Mouse (Mus musculus) heart, postnatal 14 days (tissue): Measurements from ENCODE around the gene Tent5c. TPM values are rescaled to one million over a fixed set of nuclear protein-coding genes. Genes with fewer than 3 reads are reported as not detected.
"Not testable (repeated sequence)": the region's sequence is repeated elsewhere in the genome, so short reads cannot be mapped to it uniquely, and the experiment has no call there.

Experiments
- DNase-seq, 2 experiments: peaks; one replicate each; pipeline ENCODE4 v3.0.0; 2021 to 2022
- intact Hi-C: fragments of 180-260 bp; cut with DNase I; formaldehyde crosslinking; loops from one replicate; pipeline ENCODE4 v1.15.1; 2025
- total RNA-seq, 2 experiments: library from RNA; stranded (reverse); gene quantifications; 2 replicates each; pipeline ENCODE4 v1.2.3; 2021

Tent5c gene
- total RNA-seq, 2 experiments from 2014 or later: 87.7 to 105 TPM

GRCm38 (mm10) chr3:100443798-100444500 lies 45.2 kb downstream of the Tent5c start:
- intact Hi-C loops: no loop called here
- no peak for DNase-seq

DNA sequence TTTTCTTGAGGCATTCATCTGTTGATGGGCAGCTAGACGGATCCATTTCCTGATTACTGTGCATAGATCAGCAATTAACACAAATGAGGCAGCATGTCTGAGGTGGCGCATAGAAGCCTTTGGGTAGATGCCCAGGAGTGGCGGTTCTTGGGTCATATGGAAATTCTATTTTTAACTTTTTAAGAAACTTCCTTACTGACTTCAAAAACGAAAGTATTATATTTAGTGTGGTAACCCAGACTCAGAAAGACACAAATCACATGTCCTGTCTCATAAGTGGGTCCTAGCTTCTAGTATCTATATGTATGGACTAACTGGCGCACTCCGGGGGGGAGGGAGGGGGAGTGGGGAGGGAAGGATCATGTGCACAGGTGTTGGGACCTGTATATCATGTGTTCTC lies 46.6 kb downstream of the Tent5c start:
- DNase-seq: no peak
- intact Hi-C loops: no loop called here

DNA sequence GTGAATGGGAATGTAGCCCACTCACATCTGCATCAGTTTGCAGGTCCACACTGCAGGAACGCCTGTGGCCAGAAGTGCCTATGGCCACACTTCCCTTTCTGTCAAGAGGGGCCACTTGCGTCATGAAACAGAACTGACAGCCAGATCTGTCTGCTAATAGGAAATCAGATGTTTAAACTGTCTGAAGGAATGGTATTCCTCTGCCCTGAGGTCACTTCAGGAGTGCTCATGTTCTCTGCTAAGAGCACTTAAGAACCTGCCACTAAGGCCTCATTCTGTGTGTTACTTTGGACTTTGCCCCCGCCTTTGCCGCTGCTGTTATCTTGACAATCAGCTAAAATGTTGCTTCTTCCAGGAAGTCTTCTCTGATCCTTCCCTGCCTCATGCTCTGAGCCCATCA lies 48.4 kb downstream of the Tent5c start:
- intact Hi-C loops: no loop called here
- DNase-seq: no peak

DNA sequence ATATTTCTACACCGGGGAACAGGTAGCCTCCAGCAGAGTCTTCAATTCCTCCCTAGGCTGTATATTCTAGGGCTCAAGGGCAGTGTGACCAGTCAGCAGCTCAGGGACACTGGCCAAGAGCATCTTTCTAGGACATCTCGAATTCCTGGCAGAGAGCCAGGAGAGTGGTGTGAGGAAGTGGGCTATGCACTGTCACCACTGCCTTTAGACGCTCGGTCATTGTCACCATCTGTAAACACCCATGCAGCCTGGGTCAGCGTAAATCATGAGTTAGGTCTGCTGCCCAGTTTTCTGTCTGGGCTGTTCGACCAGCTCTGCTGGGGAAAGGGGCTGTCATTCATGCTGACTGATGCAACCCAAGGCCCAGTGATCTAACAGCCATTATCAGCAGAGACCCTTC lies 49.1 kb downstream of the Tent5c start:
- DNase-seq: peak in 1 of 2 experiments; percentile 28
- intact Hi-C loops: no loop called here

DNA sequence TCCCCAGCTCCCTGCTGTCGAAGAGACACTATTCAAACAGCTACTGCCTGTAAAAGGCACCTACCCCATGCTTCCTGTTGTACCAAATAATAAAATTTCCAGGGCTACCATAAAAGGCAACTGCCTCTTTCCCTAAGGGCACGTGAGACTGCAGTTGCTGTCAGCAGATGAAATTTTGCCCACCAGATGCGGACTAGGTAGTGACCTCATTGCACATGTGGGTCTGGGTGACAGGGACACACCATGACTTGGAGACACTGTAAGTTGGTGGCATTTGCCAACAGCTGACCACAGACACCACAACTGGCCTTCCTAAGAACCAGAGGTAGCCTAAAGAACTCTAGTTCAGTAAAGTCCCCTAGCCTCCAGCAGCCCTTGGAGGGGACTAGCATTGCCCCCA lies 50.0 kb downstream of the Tent5c start:
- no peak for DNase-seq
- intact Hi-C loops: no loop called here

DNA sequence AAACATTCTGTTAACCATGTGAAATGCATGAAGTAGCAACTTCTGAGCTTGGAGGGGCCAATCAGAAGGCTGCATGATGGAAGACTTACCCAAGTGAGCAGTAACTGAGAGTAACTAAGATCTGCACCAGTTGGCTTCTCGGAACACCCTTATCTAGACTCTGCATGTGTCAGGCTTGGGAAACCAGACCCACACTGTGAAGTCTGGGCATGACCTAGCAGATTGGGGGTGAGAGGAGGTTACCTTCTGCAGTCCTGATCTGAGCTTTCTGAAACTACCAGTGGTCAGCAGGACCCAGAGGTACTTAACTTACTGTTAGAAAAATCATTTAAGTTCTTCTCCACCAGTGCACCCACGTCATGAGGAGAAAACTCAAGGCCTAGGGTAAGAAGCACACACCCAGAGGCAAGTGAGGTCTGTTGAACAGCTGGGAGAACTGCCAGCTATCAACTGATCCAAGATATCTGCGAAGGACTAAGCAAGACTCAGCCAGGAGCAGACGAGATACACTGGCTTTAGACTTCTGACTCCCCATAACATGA lies 50.6 kb downstream of the Tent5c start:
- intact Hi-C loops: no loop called here
- no peak for DNase-seq

DNA sequence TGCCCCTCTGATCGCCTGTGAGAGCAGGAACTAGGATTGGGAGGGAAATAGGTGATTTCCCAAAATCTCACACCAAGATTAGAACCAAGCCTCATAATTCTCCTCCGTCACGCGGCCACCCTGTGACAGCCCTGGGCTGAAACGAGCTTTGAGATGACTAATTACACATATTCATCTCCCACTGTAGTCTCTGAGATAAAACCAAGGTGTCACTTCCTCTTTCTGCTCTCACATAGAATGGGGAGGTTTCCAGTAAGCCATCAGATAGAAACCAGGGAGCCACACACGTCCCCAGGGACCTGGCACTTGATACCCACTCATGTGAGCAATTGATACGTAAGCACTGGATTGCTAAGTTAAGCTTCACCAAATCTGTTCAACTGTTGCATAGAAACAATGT lies 52.4 kb downstream of the Tent5c start:
- DNase-seq: no peak
- intact Hi-C loops: no loop called here

DNA sequence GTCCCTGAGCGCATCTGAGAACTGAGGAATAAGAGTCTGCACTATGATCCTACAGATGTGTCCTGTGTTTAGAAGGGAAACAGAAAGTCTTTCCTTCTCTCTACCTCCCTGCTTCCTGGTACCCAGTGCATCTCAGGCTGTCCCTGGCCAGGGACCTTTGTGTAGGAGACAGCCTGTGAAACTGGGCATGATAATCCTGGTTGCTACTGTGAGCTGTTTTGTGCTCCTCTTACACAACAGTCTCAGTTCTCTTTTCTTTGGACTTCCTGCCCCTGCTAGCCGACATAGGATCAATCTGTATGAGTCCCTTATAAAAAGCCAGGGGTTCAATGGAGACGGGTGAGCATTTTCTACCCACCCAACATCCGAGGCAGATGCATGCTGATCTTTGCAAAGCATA lies 57.4 kb downstream of the Tent5c start:
- intact Hi-C loops: no loop called here
- DNase-seq: no peak

DNA sequence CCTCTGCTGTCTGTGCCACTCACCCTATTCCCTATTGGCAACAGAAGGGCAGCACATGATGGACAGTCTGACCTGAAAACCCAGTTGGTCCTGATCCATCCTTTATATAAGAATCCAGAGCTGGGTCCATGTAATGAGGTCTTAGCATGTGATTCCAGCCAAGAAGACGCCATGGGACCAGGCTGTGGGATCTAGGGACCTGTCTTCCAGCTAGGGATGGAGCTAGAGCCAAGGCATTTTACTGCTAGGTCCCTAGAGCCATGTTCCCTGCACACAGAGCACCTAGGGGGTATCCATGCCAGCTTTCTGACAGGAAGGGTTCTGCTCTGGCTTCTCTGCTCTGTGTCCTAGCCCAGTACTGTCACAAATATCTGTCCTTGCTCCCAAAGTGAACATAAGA lies 58.4 kb downstream of the Tent5c start:
- intact Hi-C loops: no loop called here
- no peak for DNase-seq

GRCm38 (mm10) chr3:100430101-100430500 lies 59.0 kb downstream of the Tent5c start:
- intact Hi-C loops: no loop called here
- DNase-seq: no peak

DNA sequence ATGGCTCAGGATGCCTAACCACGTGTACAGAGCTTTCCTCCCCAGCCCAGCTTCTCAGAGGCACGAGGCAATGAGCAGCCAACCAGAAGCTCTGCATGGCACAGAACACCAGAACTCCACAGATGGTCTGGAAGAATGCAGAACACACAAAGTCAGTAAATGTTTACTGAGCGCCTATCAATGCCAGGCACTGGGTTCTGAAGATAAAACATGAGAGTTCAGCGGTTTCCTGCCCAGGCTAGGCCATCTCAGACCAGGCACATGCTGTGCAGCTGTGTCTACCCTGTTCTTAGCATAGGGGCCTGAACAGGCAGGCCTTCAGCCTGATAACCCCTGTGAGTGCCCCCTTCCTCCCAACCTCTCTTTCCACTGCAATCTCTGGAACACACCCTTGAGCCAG lies 59.5 kb downstream of the Tent5c start:
- DNase-seq: no peak
- intact Hi-C loops: no loop called here

- intact Hi-C loops: no loop called here
- no peak for DNase-seq
Observed at GRCm38 (mm10) chr3:100427548-100427947, 61.6 kb downstream of the Tent5c start.

DNA sequence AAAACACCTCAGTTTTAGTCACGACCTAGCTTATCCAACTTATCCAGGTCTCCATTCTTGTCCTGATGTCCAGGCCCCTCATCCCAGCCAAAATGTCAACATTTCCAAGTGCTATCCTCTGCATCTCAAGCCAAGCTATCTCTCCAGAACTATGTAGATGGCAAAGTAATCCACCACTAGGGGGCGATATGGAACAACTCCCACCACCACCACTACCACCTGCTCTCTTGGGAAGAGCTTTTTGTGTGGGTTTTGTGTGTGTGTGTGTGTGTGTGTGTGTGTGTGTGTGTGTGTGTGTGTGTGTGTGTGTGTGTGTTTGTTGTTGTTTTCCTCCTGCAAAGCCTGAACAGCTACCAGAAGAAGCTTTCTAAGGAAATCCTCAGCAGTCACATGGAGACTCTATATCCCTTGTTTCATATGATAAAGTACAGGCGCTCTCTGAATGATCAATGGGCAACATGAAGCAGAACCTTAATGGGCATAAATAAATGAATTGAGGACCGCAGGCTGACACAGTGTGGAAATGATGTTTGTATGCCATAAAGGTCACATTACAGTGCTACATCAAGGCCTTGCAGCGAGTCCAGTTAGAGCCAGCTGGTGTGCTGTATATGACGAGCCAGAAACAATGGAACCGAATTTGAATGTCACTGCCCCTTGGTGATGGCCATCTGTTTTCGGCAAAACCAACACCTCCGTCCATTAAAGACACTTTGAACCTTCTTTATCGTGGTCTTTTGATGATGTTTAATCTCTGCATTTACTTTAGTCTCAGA lies 66.5 kb downstream of the Tent5c start:
- intact Hi-C loops: loop anchor here (5.0 kb wide), 1 partner anchor 145 kb away; no protein-coding TSS in a partner anchor
- DNase-seq: peak; percentile 35 to 62

DNA sequence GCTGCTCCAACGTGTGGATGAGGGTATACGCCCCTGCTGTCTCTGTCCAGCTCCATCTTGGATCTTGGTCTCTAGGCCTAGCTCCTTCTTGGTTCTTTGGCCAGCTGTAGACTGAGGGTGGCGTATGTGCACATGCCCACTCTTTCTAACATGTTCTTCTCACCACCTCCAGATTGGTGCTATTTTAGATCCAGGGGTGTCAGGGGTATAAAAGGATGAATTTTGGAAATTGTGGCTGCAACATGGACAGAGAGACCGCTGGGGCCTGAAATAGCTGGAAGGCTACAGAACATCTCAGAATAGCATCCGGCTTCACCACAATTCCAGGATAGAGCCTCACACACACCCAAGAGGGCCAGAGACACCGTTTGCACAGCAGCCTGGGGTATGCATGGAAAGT lies 67.8 kb downstream of the Tent5c start:
- intact Hi-C loops: loop anchor here (5.0 kb wide), 1 partner anchor 146 kb away; no protein-coding TSS in a partner anchor
- DNase-seq: no peak

- DNase-seq: no peak
- intact Hi-C loops: loop anchor here (5.0 kb wide), 1 partner anchor 147 kb away; no protein-coding TSS in a partner anchor
Observed at GRCm38 (mm10) chr3:100420691-100421056, 68.5 kb downstream of the Tent5c start.

DNA sequence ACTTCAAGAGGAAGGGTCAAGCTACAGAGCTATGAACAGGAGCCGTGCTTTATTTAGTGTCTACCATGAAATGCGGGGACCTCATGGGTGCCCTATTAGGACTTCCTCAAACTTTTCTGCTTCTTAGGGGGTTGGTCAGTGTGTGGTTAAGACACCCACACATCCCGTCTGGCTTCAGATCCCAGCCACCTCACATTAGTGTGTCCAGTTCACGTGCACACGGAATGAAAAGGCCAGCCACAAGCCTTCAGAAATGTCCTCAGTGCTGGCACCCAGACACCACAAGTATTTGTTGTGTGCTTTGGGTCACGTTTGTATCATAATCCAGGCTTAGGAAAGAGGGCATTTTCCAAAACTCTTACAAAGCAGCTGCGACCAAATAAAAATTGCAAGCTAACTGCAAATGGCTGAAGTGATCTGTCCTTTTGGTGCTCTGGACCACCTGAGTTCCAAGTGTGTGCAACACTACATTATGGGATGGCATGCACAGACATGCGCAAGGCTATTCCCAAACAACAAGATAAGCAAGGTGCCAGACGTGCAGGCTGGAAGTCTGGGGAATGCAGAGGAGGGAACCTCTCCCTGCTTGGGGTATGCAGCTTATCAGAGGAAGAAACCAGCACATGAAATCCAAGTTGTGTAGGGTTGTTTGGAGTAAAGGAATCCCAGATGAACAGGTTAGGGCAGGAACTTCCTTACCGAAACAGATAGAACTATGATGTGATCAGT lies 69.0 kb downstream of the Tent5c start:
- DNase-seq: no peak
- intact Hi-C loops: loop anchor here (5.0 kb wide), 1 partner anchor 147 kb away; no protein-coding TSS in a partner anchor

- no peak for DNase-seq
- intact Hi-C loops: no loop called here
Observed at GRCm38 (mm10) chr3:100418387-100418786, 70.7 kb downstream of the Tent5c start.

GRCm38 (mm10) chr3:100417772-100418311 lies 71.3 kb downstream of the Tent5c start:
- intact Hi-C loops: no loop called here
- no peak for DNase-seq

GRCm38 (mm10) chr3:100415671-100416070 lies 73.5 kb downstream of the Tent5c start:
- intact Hi-C loops: no loop called here

DNA sequence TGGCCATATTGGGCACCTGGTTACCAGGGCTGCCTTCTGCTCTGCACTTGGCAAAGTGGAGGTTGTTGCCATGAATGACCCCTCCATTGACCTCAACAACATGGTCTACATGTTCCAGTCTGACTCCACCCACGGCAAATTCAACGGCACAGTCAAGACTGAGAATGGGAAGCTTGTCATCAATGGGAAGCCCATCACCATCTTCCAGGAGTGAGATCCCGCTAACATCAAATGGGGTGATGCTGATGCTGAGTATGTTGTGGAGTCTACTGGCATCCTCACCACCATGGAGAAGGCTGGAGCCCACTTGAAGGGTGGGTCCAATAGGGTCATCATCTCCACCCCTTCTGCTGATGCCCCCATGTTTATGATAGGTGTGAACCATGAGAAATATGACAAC lies 75.5 kb downstream of the Tent5c start:
- DNase-seq, intact Hi-C loops: not testable (repeated sequence)

More at GRCm38 (mm10) chr3:100415671-100416070, 73.5 kb downstream of the Tent5c start:
- no peak for DNase-seq

GRCm38 (mm10) chr3:100411945-100412344 lies 77.2 kb downstream of the Tent5c start:
- DNase-seq: no peak
- intact Hi-C loops: no loop called here
